Comparison of ENCODE assay signal across 21 mouse cellular contexts in the genomic region with DNA sequence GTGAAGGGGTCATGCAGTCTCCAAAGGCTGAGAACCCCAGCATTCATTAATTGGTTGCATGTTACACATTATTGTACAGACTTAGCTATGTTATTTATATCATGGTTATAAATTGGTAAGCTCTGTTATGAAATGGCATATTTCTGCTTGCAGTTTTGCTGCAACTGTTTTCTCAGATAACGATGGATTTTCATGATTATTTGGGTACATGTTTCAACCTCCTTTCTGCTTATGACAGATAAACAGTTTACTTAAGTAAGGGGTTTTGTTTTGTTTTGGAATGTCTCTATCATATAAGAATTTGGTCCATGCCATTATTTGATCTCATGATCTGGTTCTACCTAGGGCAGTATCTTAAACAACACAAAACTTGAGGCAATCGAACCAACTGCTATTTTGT. TPM values are rescaled to one million over a fixed set of nuclear protein-coding genes. Genes with fewer than 3 reads are reported as not detected.
A peak's percentile ranks its signal among the peaks of the same experiment; 100 is the strongest.
DNase-seq lines count a peak whose midpoint lies in the region; ATAC-seq and TF ChIP-seq lines count a peak whose summit lies in the region.
"Had no signal": no experiment of that assay in that cellular context is flagged by ENCODE, and none has a peak within 500 bp of the region (broad histone marks: within the 10 kb centered on the region; RNA-seq: fewer than 3 reads in every experiment).

No protein-coding gene starts in this region.

- TF ChIP-seq CTCF in MEL (IDR thresholded peaks at IDR 0.05 in 2 of 3, conservative IDR thresholded peaks at IDR 0.05 in 1 of 3; ENCODE audit: control insufficient read depth in 1 of 3, insufficient read depth in 1 of 3, low read depth in 2 of 3, low read length in 3 of 3, poor library complexity in 1 of 3, severe bottlenecking in 1 of 3) = no peak

- H3K79me2 ChIP-seq in MEL (ENCODE audit: control insufficient read depth, insufficient read depth, low read length, poor library complexity) = no peaks in the 10 kb centered on the region

- no peak overlapping the region for H3K4me3 ChIP-seq in MEL (ENCODE audit: control insufficient read depth in 1 of 2, insufficient read depth in 1 of 2, low read depth in 2 of 2, low read length in 2 of 2)
- H3K4me3 ChIP-seq in liver, embryonic 15.5 days (replicated peaks) = no peak overlapping the region
- H3K4me3 ChIP-seq: embryonic facial prominence, embryonic 15.5 days; forebrain, embryonic 12.5 days; heart, embryonic 10.5 days; hindbrain, embryonic 13.5 days had no signal

- TF ChIP-seq EP300 in MEL (IDR thresholded peaks at IDR 0.05; ENCODE audit: low read depth in 1 of 2, low read length in 2 of 2) = peak; percentile 33 to 52; a peak in 2 of 4 replicates

- no peaks in the 10 kb centered on the region for H3K36me3 ChIP-seq in MEL (ENCODE audit: control insufficient read depth in 1 of 2, insufficient read depth in 2 of 2, low read length in 2 of 2)
- H3K36me3 ChIP-seq in liver, embryonic 15.5 days (replicated peaks) = no peaks in the 10 kb centered on the region
- H3K36me3 ChIP-seq: embryonic facial prominence, embryonic 15.5 days; forebrain, embryonic 12.5 days; heart, embryonic 10.5 days; hindbrain, embryonic 13.5 days had no signal

- ATAC-seq in erythroid progenitor cell, adult 5-6 weeks (replicated peaks; ENCODE audit: low FRiP score, poor library complexity, severe bottlenecking) = peak; percentile 68
- ATAC-seq in liver, embryonic 15.5 days (ENCODE audit: insufficient read depth) = peak; percentile 65
- peak; percentile 56 for ATAC-seq in megakaryocyte-erythroid progenitor cell, adult 5-6 weeks (replicated peaks; ENCODE audit: low FRiP score, low TSS enrichment, poor library complexity, severe bottlenecking)
- ATAC-seq: forebrain, embryonic 16.5 days; hindbrain, postnatal 0 days had no signal

- no peaks in the 10 kb centered on the region for H3K27me3 ChIP-seq in MEL (ENCODE audit: control insufficient read depth in 1 of 2, insufficient read depth in 2 of 2, low read length in 2 of 2)
- H3K27me3 ChIP-seq in liver, embryonic 15.5 days = no peaks in the 10 kb centered on the region
- H3K27me3 ChIP-seq: embryonic facial prominence, embryonic 15.5 days; forebrain, embryonic 12.5 days; hindbrain, embryonic 13.5 days had no signal

- WGBS in liver, embryonic 15.5 days (ENCODE audit: insufficient replicate concordance) = 22% methylated on average over 2 of the region's 2 CpGs

- no peak for DNase-seq in MEL (ENCODE audit: low read depth, low spot score)
- no peak for DNase-seq in kidney, adult 9 months
- DNase-seq in spleen, postnatal 14 days (ENCODE audit: low spot score in 2 of 2) = no peak
- DNase-seq in lung, postnatal 25 days (ENCODE audit: low spot score) = no peak
- DNase-seq: adrenal gland, postnatal 10 days; cerebellum, adult 2 months; cerebellum, postnatal 10 days; embryo, embryonic 11 days; gastrocnemius, postnatal 10 days; heart, adult 18-20 months; heart, postnatal 10 days; heart, postnatal 4 days had no signal

- H3K4me1 ChIP-seq in MEL (ENCODE audit: control insufficient read depth in 1 of 2, insufficient read depth in 2 of 2, low read length in 2 of 2) = no peaks in the 10 kb centered on the region
- peaks cover 46% of the 10 kb centered on the region for H3K4me1 ChIP-seq in liver, embryonic 15.5 days (replicated peaks)

- no peak overlapping the region for H3K27ac ChIP-seq in MEL (ENCODE audit: control insufficient read depth, low read depth, low read length)
- peak overlapping the region; percentile 78 for H3K27ac ChIP-seq in liver, embryonic 15.5 days (replicated peaks)
- H3K27ac ChIP-seq: embryonic facial prominence, embryonic 15.5 days; forebrain, embryonic 12.5 days; heart, embryonic 10.5 days; hindbrain, embryonic 13.5 days; hindbrain, postnatal 0 days had no signal

- no peak for TF ChIP-seq POLR2A in MEL (IDR thresholded peaks at IDR 0.05; ENCODE audit: control insufficient read depth in 1 of 2, insufficient read depth in 1 of 2, low read depth in 1 of 2, low read length in 2 of 2, poor library complexity in 1 of 2)

- TF ChIP-seq RAD21 in MEL (IDR thresholded peaks at IDR 0.05; ENCODE audit: low read depth, low read length) = no peak

- no peaks in the 10 kb centered on the region for H3K9me3 ChIP-seq in MEL (replicated peaks; ENCODE audit: insufficient read depth, low read length)
- H3K9me3 ChIP-seq in liver, embryonic 15.5 days (replicated peaks) = no peaks in the 10 kb centered on the region
- H3K9me3 ChIP-seq: embryonic facial prominence, embryonic 15.5 days; forebrain, embryonic 12.5 days; heart, embryonic 10.5 days; hindbrain, embryonic 13.5 days had no signal

- H3K9ac ChIP-seq in MEL (ENCODE audit: control insufficient read depth, low read depth, low read length, poor library complexity, severe bottlenecking) = no peak overlapping the region
- H3K9ac ChIP-seq in liver, embryonic 15.5 days = no peak overlapping the region
- H3K9ac ChIP-seq: embryonic facial prominence, embryonic 15.5 days; forebrain, embryonic 12.5 days; hindbrain, embryonic 13.5 days had no signal

- H3K4me2 ChIP-seq in liver, embryonic 15.5 days = peak overlapping the region; percentile 13
- H3K4me2 ChIP-seq: embryonic facial prominence, embryonic 15.5 days; forebrain, embryonic 12.5 days; hindbrain, embryonic 13.5 days had no signal

TF ChIP-seq in MEL, 35 proteins besides CTCF, POLR2A, EP300 and RAD21:
- TF ChIP-seq TCF12 (IDR thresholded peaks at IDR 0.05; ENCODE audit: low read depth, low read length) (peak; percentile 62; the same call in 1 of the 2 replicates), POLR2AphosphoS2 (IDR thresholded peaks at IDR 0.05; ENCODE audit: low read length) (no peak)

RNA-seq across cellular contexts. Expression of gene Gm10260, which starts 5.5 kb away (rescaled TPM):
- total RNA-seq in MEL (2012; rRNA removed) = 3,860 and 4,123 TPM in 2 replicates
- polyA plus RNA-seq in MEL (2012; ENCODE audit: insufficient read depth in 1 of 2, insufficient read length in 2 of 2, low read depth in 1 of 2, low replicate concordance in 2 of 2, missing spikeins in 1 of 2) = 1,000 to 10,000 TPM in 1 of 2 experiments, 100 to 1,000 TPM in 1; 409 to 3,111 TPM
- 6.8 TPM in 1 of 2 replicates, not detected in the other for total RNA-seq in erythroid progenitor cell, adult 5-6 weeks (2015; ENCODE audit: low replicate concordance)
- 0.45 and 3.2 TPM in 2 replicates for total RNA-seq in erythroid progenitor cell, adult 5-6 weeks (2017; ENCODE audit: low replicate concordance)
- 2.4 and 5.0 TPM in 2 replicates for polyA plus RNA-seq in liver, embryonic 15.5 days (2015; fragmentation: Nextera tagmentation; extraction: Ambion mirVana)
- 16.8 and 21.6 TPM in 2 replicates for total RNA-seq in megakaryocyte-erythroid progenitor cell, adult 5-6 weeks (2014; fragmentation: Nextera tagmentation)
- 12.6 and 52.9 TPM in 2 replicates for total RNA-seq in megakaryocyte-erythroid progenitor cell, adult 5-6 weeks (2017)

Comparison
In these comparisons a context has a peak if more than half of its experiments do, and no peak if none do; other contexts are left out.
1. RNA of gene Gm10260, which starts 5.5 kb away (total RNA-seq): 3,860 to 4,123 TPM in MEL; 12.6 to 52.9 TPM in megakaryocyte-erythroid progenitor cell, adult 5-6 weeks and 0.45 to 6.8 TPM in erythroid progenitor cell, adult 5-6 weeks; every median in the first group is over 10 times any median in the second.
2. Peak in every context shown above with its lines, with median percentiles within 50 percentile points of each other: ATAC-seq.